Mouse (Mus musculus): ENCODE measurements around the gene Mpv17l.

DNA sequence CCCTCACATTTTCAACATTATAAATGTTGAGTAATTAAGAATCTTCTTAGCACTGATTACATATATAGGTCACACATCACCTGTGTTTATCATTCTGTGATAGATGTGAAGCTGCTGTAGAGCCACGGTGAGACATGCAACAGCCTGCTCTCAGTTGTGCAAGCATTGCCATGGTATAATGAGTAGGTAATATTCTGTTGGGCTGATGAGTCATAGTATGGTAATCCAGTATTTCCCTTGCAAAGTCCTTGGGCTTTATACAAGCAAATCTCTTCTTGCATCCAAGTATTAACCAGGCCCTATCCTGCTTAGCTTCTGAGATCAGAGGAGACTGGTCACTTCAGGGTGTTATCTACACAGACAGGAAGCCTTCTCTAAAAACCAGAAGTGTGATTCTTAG is 66.1 kb downstream of the Mpv17l start:
- TF ChIP-seq POLR2A (IDR thresholded peaks at IDR 0.05; ENCODE audit: borderline replicate concordance, extremely low read depth, insufficient read depth, insufficient read length, poor library complexity, severe bottlenecking) (no peak), CTCF (IDR thresholded peaks at IDR 0.05; ENCODE audit: borderline replicate concordance, extremely low read depth, insufficient read depth, insufficient read length) (no peak)

All from brain, embryonic 14.5 days (tissue).